Mouse (Mus musculus) embryo, embryonic 11.5 days (tissue): ENCODE results near the gene Tpm4.
A peak's percentile ranks its signal among the peaks of the same experiment; 100 is the strongest.
"Not testable (repeated sequence)": the region's sequence is repeated elsewhere in the genome, so short reads cannot be mapped to it uniquely, and the experiment has no call there.

Experiments
- DNase-seq: peaks from one replicate; pipeline ENCODE4 v3.0.0-alpha.2; 2012; ENCODE audit warnings: low read depth, low spot score

Tpm4 gene

DNA sequence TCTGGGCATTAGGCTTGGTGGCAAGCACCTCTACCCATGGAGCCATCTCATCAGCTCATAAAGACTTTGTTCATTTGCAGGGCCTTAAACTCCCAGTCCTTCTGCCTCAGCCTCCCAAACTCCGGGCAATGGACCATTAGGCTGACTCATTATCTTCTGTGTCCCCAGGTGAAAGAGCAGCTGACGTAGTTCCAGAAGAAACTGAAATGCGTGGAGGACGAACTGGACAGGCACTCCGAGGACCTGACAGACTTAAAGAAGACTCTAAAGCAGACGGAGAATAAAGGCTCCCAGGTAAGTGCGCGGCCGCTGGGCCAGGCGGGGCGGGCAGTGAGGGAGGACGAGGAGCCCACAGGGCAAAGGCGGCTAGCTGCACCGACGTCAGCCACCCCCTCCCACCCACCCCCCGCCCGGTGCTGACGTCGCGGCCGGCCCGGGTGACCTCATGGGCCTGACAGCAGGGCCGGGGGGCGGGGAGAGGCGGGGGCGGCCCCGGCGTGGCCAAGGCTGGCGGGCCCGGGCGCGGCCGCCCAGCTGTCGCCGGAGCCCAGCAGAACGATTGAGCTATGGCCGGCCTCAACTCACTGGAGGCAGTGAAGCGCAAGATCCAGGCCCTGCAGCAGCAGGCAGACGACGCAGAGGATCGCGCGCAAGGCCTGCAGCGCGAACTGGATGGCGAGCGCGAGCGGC is at the start of gene Tpm4:
Tpm4 (plus strand) TSS at position 220 of the 690 bp plus-strand sequence.
- peak; percentile 62 for DNase-seq

DNA sequence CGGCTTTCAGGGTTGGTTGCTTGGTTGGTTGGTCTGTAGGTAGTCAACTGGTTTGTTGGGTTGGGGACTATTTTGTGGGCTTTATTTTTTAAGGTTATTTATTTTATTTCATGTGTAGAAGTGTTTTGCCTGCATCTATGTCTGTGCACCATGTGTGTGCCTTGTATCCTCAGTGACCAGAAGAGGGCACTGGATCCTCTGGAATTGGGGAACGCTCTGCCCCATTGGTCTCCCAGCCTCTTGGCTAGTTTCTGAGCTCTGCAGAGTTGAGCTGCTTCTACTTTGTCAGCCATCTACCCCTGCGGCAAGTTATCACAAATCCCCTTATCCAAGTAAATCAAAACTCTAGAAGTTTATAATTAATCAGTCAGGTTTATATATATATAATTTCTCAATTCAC is 47.2 kb upstream of the Tpm4 start:
- DNase-seq = not testable (repeated sequence)

GRCm38 (mm10) chr8:72096721-72097120 is 38.1 kb upstream of the Tpm4 start:
- not testable (repeated sequence) for DNase-seq

DNA sequence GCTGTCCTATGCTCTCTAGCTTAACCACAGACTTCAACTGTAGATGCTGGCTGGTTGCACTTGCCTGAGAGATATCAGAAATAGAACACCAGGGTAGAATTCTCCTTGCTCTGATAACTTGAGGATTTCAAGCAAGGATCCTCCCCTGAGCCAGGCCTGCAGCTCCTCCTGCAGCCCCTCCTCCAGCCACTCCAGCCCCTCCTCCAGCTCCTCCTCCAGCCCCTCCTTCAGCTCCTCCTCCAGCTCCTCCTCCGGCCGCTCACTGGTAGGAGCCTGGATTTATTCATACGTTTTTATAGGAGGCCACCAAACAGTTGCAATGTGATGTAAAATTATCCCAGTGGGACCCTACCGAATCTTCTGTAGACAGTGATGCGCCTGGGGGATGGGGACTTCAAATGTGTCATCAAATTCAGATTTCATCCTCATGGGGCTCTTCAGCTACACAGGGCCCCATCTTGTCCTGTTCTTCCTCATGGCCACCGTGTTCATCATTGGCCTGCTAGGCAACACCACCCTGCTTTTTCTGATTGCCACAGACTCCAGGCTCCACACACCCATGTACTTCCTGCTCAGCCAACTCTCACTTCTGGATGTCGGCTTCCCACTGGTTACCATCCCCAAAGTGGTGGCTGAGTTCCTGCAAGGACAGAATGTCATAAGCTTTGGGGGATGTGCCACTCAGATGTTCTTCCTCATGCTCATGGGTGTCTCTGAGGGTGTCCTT is 35.2 kb upstream of the Tpm4 start:
- DNase-seq = not testable (repeated sequence)

DNA sequence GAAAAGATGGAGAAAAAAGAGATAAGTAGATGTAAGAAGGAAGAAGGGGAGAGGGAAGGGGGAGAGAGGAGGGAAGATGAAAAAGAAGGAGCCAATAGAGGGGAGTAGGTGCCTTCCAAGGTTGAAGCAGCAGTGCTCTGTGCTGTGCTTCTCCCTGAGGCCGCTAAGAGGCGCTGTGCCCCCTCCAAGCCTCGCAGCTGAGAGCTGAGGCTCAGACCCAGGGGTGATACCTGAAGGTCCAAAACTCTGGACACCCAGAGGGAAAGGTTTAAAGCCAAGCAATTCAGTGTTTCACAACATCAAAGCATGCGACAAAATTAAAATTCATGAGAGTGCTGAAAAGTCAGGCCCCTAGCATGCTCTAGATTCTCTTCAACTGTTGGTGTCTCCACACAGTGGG is 29.6 kb upstream of the Tpm4 start:
- no peak for DNase-seq

DNA sequence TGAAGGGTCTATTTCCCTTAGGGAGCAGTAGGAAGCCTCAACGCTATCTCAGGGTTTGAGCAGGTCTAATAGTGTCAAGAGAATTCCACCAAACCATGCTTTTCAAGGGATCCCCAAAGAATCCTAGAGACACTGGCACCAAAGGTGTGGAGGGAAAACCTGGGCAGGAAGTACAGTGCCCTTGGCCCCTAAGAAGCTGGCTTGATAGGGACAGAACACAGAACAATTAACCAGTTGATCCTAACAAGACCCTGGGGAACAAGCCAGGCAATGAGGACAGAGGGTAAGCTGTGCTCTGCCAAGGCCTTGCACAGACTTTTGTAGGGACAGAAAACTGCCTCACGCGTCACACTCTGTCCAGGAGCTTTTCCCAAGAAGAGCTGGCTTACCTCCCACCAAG is 28.0 kb upstream of the Tpm4 start, which contains the start of gene Olfr374:
Olfr374 (plus strand) TSS at position 301 of the 400 bp plus-strand sequence.
- DNase-seq = no peak

GRCm38 (mm10) chr8:72110876-72111275 is 23.9 kb upstream of the Tpm4 start:
- DNase-seq = no peak

DNA sequence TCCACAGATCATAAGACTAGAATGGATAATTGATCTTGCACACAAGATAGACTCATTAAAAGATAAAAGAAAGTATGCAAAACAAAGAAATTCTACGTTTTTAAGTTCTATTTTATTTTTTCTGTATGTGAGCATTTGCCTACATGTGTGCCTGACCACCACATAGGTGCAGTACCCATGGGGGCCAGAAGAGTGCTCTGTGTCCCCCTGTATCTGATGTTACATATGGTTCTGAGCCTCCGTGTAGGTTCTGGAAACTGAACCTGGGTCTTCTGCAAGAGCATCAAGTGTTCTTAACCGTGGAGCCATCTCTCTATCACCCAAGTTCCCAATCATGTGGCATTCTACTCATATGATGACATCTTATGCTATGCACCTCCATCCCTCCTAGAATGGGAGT is 22.3 kb upstream of the Tpm4 start:
- no peak for DNase-seq

DNA sequence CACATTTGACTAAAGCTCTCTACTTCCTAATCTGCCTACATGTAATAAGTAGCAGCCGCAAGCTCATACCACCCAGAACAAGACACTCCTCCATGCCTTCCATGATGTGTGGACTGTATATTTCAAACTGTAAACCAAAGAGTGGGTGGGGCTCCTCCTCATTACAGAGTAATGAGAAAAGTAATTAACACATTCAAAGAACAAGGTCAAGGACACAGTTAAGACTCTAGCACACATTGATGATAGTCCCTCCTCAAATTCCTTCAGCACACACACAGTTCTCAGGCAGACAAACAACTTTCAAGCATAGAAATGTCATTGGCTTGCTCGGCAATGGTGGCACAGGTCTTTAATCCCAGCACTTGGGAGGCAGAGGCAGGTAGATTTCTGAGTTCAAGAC is 19.6 kb upstream of the Tpm4 start:
- DNase-seq = no peak

GRCm38 (mm10) chr8:72118616-72119015 is 16.2 kb upstream of the Tpm4 start:
- no peak for DNase-seq

DNA sequence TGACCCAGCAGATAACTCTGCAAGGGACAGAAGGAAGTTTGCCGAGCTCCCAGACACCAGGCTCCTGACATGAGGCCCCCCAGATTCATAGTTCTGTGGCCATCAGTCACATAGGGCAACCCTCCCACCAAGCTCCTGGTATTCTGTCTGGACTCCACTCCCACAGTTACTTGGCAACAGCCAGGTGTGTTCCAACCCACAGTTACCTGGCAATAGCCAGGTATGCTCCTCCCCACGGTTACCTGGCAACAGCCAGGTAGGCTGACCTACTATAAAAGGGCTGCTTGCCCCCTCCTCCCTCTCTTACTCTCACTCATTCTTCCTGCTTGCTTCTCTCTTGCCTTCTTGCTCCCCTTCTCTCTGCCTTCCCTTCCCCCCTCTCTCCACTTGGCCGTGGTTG is 13.3 kb upstream of the Tpm4 start:
- not testable (repeated sequence) for DNase-seq

DNA sequence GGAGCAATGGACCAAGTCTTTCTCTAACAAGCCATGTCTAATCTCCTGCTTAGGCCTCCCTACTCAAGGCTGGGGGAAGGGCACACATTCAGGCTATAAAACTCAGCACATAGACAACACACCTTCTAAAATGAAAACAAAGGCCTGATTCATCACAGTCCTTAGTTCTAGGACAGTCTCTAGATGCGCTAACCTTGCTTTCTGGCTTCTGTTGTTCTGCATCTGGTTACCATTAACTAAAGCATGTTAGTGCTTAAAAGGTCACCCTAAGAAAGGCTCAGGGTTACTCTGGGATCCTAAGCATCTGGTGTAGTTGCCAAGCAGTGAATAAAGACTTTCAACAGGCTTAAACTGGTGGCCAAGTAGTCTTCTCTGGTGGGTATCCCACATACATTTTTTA is 12.8 kb upstream of the Tpm4 start:
- no peak for DNase-seq

DNA sequence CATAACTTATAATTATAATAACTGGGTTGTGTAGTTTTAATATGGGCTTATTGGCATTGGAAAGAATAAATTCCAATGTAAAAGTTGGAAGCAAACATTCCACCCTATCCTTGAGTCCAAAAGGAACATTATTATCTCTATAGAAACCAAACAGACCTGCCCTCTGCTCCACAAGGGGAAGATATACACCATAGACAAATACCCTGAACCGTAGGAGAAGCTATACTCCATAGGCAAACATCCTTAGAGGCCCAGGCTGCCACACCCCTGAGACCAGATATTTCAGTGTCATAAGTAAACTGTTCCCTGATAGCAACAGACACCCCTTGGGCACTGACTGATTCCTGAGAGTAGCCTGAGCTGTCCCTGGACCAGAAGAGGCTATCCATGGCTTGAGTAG is 6.9 kb upstream of the Tpm4 start:
- DNase-seq = no peak

DNA sequence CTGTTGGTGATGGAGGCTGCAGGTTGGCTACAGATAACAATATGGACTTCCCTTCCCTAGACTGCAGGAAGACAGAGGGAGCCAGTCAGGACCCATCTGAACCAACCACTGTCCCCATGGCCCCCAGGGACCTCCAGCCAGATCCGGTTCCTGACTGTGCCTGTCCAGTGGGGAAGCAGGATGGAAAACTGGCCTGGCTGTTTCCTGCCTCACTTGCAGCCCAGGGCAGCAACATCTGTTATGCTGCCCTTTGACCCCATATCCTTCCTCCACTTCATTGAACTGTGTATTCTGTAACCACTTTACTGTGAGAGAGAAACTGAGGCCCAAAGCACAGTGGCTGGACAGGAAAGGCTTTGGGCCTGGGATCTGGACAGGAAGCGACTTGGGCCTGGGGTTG is 3.5 kb upstream of the Tpm4 start:
- no peak for DNase-seq

- no peak for DNase-seq
Observed at GRCm38 (mm10) chr8:72131901-72132300, 2.9 kb upstream of the Tpm4 start.

GRCm38 (mm10) chr8:72132417-72132816 is 2.4 kb upstream of the Tpm4 start:
- no peak for DNase-seq

DNA sequence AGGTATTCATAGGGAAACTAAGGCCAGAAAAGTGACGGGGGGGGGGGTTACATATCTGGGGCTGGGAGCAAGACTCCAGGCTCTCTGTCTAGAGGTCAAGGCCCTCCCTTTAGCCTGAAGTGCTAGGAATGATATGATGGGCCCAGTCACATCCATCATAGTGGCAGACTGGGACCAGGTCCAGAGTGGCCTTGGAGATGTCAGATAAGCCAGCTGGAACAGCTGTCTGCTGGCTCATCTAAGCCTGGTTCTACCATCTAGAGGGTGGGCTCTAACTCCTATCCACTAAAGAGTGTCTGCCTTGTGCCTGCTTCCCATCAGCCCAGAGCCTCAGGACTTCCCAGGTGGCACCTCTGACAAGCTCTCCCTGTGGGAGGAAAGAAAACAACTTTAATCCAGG is 1.9 kb upstream of the Tpm4 start:
- DNase-seq = no peak

GRCm38 (mm10) chr8:72133507-72133906 is 1.3 kb upstream of the Tpm4 start:
- no peak for DNase-seq

DNA sequence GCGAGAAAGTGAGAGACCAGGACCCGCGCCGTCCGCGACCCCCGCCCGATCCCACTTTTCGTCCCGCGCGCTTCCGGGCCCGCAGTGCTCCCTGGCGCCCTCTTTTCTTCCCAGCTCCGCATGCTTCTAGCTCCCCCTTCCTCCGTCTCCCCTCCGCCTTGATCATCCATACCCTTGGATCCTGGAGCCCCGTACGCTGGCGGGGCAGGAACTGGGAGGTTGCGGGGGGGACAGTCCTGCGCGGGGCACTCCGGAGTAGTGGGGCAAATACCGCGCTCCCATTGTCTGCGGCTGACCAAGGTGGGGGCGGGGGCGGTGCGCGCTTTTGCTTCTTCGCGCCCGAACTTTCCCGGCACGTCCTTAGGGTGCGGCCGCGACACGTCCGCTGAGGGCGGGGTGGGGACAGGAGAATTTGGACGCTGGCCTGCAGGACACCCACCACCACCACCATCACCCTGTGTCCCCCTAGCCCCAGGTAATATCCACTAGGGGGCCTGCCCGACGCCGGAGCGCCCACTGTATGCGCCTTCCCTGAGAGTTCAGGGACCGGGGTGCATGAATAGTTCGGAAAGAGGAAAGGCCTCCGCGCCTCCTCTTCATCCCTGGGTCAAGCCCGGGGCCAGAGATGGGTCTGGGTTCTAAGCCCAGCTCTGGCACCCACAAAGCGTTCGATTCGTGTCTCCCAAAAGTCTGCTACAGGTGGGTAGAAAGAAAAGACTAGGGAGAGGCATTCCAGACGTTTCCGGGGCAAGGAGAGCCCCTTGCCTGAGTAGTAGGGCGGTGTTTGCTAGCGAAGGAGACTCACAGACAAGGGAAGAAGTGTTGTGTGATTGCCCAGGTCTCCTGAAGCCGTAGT is 899 bp downstream of the Tpm4 start:
- no peak for DNase-seq

GRCm38 (mm10) chr8:72136302-72136978 is 1.7 kb downstream of the Tpm4 start:
- DNase-seq = no peak

DNA sequence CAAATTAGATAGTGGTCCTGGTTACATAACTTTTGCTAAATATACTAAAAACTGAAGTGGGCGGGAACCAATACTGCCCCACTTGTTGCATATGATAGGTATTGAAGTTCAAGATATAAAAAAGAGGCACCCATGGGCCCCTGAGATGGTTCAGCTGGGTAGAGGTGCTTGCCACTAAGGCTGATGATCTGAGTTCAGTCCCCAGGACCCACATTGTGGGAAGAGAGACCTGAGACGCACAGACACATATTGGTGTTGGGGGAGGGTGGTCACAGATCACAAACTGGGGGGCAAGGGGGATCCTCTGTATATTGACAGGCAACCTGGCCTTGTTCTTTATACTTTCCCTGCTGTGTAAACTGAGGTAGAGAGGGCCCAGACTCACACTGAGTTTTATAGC is 2.7 kb downstream of the Tpm4 start:
- DNase-seq = no peak

- no peak for DNase-seq
Observed at GRCm38 (mm10) chr8:72138456-72138855, 3.7 kb downstream of the Tpm4 start.
